Mouse (Mus musculus) midbrain, embryonic 11.5 days (tissue): ENCODE data around the gene Agap3. TPM values are rescaled to one million over a fixed set of nuclear protein-coding genes. Genes with fewer than 3 reads are reported as not detected.

ENCODE experiments used
- ATAC-seq: fragments of 200-750 bp; cut with Nextera tagmentation; 2 replicates; pipeline ENCODE4 v1.8.0; 2017; ENCODE audit warnings: moderate TSS enrichment, moderate library complexity; ENCODE audit not compliant: low FRiP score
- DNase-seq: peaks from one replicate; pipeline ENCODE4 v3.0.0; 2015; ENCODE audit warnings: low spot score; ENCODE audit errors: missing footprints
- H3K27ac ChIP-seq: fragments of 300-500 bp; sonication (generic); 2 replicates; pipeline ENCODE4 v1.5.1; 2014; ENCODE audit warnings: low read depth, low read length
- H3K27me3 ChIP-seq: fragments of 300-500 bp; sonication (generic); 2 replicates; pipeline ENCODE4 v1.6.1; 2014; ENCODE audit warnings: mild to moderate bottlenecking, low read length, moderate library complexity, mixed read lengths; ENCODE audit not compliant: control insufficient read depth, insufficient read depth
- H3K36me3 ChIP-seq: fragments of 300-500 bp; sonication (generic); 2 replicates; pipeline ENCODE4 v1.6.1; 2014; ENCODE audit warnings: mild to moderate bottlenecking, low read length, moderate library complexity, mixed read lengths; ENCODE audit not compliant: control insufficient read depth, insufficient read depth
- H3K4me1 ChIP-seq: fragments of 300-500 bp; sonication (generic); 2 replicates; pipeline ENCODE4 v1.6.1; 2014; ENCODE audit warnings: low read length; ENCODE audit not compliant: control insufficient read depth, insufficient read depth
- H3K4me2 ChIP-seq: fragments of 300-500 bp; sonication (generic); 2 replicates; pipeline ENCODE4 v1.6.1; 2014; ENCODE audit warnings: mild to moderate bottlenecking, moderate library complexity
- H3K4me3 ChIP-seq: fragments of 300-500 bp; sonication (generic); 2 replicates; pipeline ENCODE4 v1.5.1; 2014; ENCODE audit warnings: low read depth, low read length
- H3K9ac ChIP-seq: fragments of 300-500 bp; sonication (generic); 2 replicates; pipeline ENCODE4 v1.6.1; 2014; ENCODE audit warnings: low read length
- H3K9me3 ChIP-seq: fragments of 300-500 bp; sonication (generic); 2 replicates; pipeline ENCODE4 v1.6.1; 2016; ENCODE audit warnings: low read length; ENCODE audit not compliant: control insufficient read depth
- WGBS: fragments of 180-500 bp; shearing (Covaris S2); extraction: QIAGEN DNeasy Blood & Tissue Kit; methylation state at CpG from one replicate; pipeline ENCODE4 v1.1.7; 2014; 5-methylcytosine and 5-hydroxymethylcytosine counted together
- polyA plus RNA-seq: library from polyadenylated mRNA; unstranded; fragments of >200 nt; fragmentation: Nextera tagmentation; extraction: Ambion mirVana; gene quantifications from 2 replicates; pipeline ENCODE4 v1.2.1, GENCODE M21; 2014

The Agap3 gene
- polyA plus RNA-seq, 1 experiment from 2014 or later = 57.0 TPM

DNA sequence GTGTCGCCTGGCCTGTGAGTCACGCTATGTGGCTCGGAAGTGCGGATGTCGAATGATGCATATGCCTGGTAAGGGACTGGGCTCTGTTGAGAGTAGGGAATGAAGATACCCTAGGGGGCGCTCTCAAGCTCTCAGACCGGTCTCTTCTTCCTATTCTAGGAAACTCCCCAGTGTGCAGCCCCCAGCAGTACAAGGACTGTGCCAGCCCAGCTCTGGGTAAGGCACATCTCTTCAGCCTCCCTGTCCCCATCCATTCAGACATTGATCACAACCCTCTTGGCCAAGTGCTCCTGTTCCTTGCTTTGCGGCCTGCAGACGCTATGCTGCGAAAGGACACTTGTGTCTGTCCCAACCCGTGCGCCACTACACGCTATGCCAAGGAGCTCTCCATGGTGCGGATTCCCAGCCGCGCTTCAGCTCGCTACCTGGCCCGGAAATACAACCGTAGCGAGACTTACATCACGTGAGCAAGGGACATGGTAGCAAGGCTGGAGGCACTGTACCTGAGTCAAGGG is 35.7 kb upstream of the Agap3 start:
- no peaks in the 10 kb centered on the region for H3K27me3 ChIP-seq
- H3K9me3 ChIP-seq = no peaks in the 10 kb centered on the region
- H3K4me2 ChIP-seq = no peak overlapping the region
- peak; percentile 96 for DNase-seq
- no peak overlapping the region for H3K27ac ChIP-seq
- 5% methylated on average over 21 of the region's 21 CpGs for WGBS
- H3K4me1 ChIP-seq = no peaks in the 10 kb centered on the region
- H3K9ac ChIP-seq = no peak overlapping the region
- H3K36me3 ChIP-seq = peaks cover 7% of the 10 kb centered on the region
- H3K4me3 ChIP-seq = no peak overlapping the region
- peak; percentile 68 for ATAC-seq

DNA sequence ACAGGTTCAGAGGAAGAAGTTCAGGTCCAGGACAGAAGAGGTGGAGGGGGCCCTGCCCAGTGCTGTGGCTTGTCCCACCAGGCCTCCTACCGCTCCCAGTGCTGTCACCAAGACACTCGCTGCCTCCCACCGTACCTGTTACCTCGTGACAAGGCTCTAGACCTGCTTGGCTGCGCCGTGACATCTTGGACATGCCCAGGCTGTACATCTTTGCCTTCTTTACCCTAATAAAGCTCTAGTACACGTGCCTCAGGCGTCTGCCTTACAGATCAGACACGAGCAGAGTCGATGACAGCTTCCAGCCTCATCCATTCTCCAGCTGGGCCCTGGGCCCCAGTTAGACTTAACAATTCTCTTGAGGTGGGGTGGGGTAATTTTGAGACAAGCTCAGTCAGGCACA is 34.4 kb upstream of the Agap3 start:
- no peak overlapping the region for H3K9ac ChIP-seq
- peaks cover 1% of the 10 kb centered on the region for H3K4me1 ChIP-seq
- no peak overlapping the region for H3K4me2 ChIP-seq
- H3K9me3 ChIP-seq = no peaks in the 10 kb centered on the region
- no peak overlapping the region for H3K4me3 ChIP-seq
- DNase-seq (no peak), ATAC-seq (no peak)
- 88% methylated on average over 10 of the region's 10 CpGs for WGBS
- no peak overlapping the region for H3K27ac ChIP-seq
- peaks cover 7% of the 10 kb centered on the region for H3K36me3 ChIP-seq
- H3K27me3 ChIP-seq = no peaks in the 10 kb centered on the region

DNA sequence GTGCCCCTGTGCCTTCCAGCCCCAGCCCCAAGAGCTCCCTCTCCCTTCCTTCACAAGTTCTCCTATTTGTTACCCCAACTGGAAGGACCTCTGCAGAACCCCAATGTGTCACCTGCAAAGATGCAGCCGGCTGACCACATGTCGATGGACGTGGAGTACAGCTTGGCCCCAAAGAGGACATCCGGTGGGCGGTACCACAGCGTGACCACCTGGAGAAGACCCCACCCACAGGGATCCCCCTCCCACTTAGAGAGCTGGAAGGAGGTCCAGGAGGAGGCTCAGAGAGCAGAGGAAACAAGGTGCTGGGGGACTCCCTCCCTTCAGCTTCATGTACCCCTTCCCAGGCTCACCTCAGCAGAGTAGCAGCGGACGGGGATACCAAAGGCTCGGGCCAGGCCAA is 31.6 kb upstream of the Agap3 start:
- Histone ChIP-seq H3K4me1 (peaks cover 16% of the 10 kb centered on the region), H3K27ac (no peak overlapping the region), H3K9me3 (no peaks in the 10 kb centered on the region), H3K36me3 (peaks cover 7% of the 10 kb centered on the region), H3K27me3 (no peaks in the 10 kb centered on the region), H3K4me3 (no peak overlapping the region), H3K4me2 (no peak overlapping the region), H3K9ac (no peak overlapping the region)
- ATAC-seq (no peak), DNase-seq (no peak)
- 89% methylated on average over 9 of the region's 9 CpGs for WGBS

- Histone ChIP-seq H3K27ac (peak within 1 kb of the TSS; percentile 72), H3K9me3 (no peaks in the 10 kb centered on the region), H3K36me3 (peaks cover 4% of the 10 kb centered on the region; the same call in 1 of the 2 replicates), H3K4me3 (peak within 1 kb of the TSS; percentile 59), H3K27me3 (no peaks in the 10 kb centered on the region), H3K4me1 (peaks cover 45% of the 10 kb centered on the region), H3K9ac (peak within 1 kb of the TSS; percentile 84), H3K4me2 (peak within 1 kb of the TSS; percentile 79)
- DNase-seq (peak; percentile 100), ATAC-seq (peak; percentile 93)
- under 1% methylated on average over 46 of the region's 46 CpGs for WGBS
Observed at GRCm38 (mm10) chr5:24423129-24424003, 28.6 kb upstream of the Agap3 start, which contains the start of the genes Cdk5 and Slc4a2. TSS of gene Cdk5 (minus strand) at chr5:24423530. TSS of gene Slc4a2 (plus strand) at chr5:24423837.

DNA sequence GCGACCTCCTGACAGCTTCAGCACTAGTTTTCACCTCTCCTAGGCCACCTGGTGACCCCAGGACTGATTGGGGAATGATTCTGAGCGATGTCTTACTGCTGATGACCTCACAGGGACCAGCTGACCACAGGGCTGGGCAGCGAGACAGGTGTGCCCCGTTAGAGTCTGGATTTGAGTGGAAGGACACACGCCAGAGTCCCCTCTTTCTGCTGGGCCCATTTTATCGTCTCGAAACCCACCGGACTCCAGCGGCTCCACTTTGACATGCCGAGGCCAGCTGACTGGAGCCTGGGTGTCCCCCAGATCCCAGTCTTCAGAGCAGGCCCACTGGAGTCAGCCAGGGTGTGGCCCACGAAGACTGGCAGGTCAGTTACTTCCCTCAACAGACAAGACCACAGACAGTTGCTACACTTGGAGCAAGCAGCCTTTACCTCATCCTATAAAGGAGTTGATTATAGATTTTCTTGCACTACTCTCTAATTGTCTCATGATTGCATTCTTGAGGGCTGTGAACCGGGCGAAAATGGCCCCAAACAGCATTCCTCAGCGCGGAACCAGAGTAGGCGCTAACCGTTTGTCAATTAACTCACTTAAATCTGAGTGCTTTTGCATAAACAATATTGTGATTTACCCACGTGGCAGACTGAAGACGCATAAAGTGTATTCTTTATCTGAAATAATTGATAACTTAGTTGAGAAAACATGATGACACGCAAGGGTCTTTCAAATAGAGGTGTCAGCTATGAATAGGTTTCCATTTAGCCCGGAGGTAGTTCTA is 27.8 kb upstream of the Agap3 start:
- Histone ChIP-seq H3K4me1 (peaks cover 49% of the 10 kb centered on the region), H3K9ac (peak overlapping the region; percentile 76), H3K27me3 (no peaks in the 10 kb centered on the region), H3K36me3 (peaks cover 2% of the 10 kb centered on the region; the same call in 1 of the 2 replicates), H3K27ac (peak overlapping the region; percentile 72), H3K9me3 (no peaks in the 10 kb centered on the region), H3K4me2 (peak overlapping the region; percentile 79), H3K4me3 (peak overlapping the region; percentile 59)
- no peak for DNase-seq
- no peak for ATAC-seq
- 17% methylated on average over 21 of the region's 21 CpGs for WGBS

DNA sequence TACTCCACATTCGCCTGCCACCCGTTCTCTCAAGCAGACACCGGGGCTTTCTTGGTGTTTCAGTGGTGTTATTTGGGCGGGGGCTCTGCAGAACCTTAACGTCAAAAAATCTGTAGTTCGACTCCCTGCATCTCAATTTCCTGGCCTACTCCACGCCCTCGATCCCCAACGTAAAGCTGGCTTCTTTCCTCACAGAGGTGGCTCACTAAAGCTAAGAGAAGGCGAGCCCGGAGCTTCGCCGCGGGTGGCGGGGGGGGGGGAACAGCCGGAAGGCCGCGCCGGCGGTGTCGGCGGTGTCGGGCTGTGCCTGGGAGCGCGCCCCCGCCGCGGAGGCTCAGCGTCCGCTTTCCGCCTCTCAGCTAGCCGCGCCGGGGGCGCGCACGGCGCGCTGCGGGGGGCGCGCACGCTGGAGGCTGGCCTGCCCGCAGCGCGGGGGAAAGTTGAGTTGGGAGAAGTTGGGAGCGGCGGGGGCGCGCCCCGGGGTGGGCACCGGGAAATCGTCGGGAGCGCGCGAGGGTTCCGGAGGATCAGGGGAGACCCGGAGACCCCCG is 27.0 kb upstream of the Agap3 start:
- Histone ChIP-seq H3K27ac (peak overlapping the region; percentile 41; the same call in 1 of the 2 replicates), H3K4me2 (peak overlapping the region; percentile 79), H3K9ac (peak overlapping the region; percentile 70), H3K9me3 (no peaks in the 10 kb centered on the region), H3K36me3 (no peaks in the 10 kb centered on the region; the same call in 1 of the 2 replicates), H3K4me3 (peak overlapping the region; percentile 59), H3K4me1 (peaks cover 49% of the 10 kb centered on the region), H3K27me3 (no peaks in the 10 kb centered on the region)
- DNase-seq = peak; percentile 100
- ATAC-seq = peak; percentile 22; the same call in 1 of the 2 replicates
- WGBS = under 1% methylated on average over 51 of the region's 60 CpGs

DNA sequence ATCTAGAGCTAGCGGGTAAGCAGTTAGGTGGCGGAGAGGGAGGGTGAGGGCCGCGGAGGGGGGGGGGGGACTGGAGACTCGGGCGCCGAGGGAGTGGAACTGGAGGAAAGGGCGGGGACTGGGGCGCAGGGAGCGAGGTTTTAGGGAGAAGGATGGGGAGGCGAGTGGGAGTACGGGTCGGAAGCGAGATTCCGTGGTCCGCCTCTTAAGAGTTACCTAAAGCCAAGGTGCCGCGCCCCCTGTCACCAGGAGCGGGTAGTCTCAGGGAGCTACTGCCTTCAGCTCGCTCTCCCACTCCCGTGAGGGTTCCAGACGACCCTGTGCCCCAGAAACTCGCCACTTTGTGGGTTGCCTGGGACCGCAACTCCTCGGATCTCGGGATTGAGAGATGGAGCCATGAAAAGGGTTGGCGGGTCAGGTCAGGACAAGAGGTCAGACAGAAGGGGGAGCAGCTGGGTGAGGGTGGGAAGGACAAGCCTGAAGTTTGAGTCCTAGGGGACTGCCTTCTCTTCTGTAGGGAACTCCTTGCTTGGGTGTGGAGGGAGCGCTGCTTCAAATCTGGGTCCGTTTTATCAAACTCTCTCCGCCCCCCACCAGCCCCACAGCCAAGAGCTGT is 26.4 kb upstream of the Agap3 start:
- no peaks in the 10 kb centered on the region for H3K9me3 ChIP-seq
- peak overlapping the region; percentile 59 for H3K4me3 ChIP-seq
- ATAC-seq (peak; percentile 8; the same call in 1 of the 2 replicates), DNase-seq (peak; percentile 97)
- peak overlapping the region; percentile 70 for H3K9ac ChIP-seq
- H3K27ac ChIP-seq = peak overlapping the region; percentile 41; the same call in 1 of the 2 replicates
- no peaks in the 10 kb centered on the region; the same call in 1 of the 2 replicates for H3K36me3 ChIP-seq
- H3K27me3 ChIP-seq = no peaks in the 10 kb centered on the region
- under 1% methylated on average over 26 of the region's 30 CpGs for WGBS
- peaks cover 49% of the 10 kb centered on the region for H3K4me1 ChIP-seq
- peak overlapping the region; percentile 79 for H3K4me2 ChIP-seq

- Histone ChIP-seq H3K9ac (peak overlapping the region; percentile 70), H3K36me3 (no peaks in the 10 kb centered on the region; the same call in 1 of the 2 replicates), H3K4me1 (peaks cover 49% of the 10 kb centered on the region), H3K27ac (peak overlapping the region; percentile 41; the same call in 1 of the 2 replicates), H3K4me3 (peak overlapping the region; percentile 59), H3K4me2 (peak overlapping the region; percentile 79), H3K9me3 (no peaks in the 10 kb centered on the region), H3K27me3 (no peaks in the 10 kb centered on the region)
- ATAC-seq (peak; percentile 10; the same call in 1 of the 2 replicates), DNase-seq (peak; percentile 90)
- 0% methylated on average over 10 of the region's 10 CpGs for WGBS
Observed at GRCm38 (mm10) chr5:24426037-24426432, 25.9 kb upstream of the Agap3 start.
